Mouse (Mus musculus): ENCODE measurements around the gene Rab29.

DNA sequence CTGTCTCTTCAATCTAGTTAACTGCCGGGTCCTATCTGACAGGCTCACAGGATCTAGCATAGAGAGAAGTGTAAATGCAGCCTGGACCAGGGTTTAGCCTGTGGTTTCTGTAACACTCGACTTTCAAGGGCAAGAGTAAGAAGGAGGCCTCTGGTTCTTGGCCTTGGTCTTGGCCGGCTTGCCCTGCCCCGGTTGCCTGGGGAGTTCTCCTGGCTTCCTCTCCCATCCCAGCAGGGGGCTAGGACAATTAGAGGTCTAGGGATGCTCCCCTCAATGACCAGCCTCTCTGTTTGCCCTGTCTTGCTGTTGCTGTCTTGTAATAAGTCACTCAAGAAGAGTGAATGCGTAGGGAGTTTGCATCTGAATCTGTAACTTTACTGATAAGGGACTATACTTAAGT lies 37.7 kb upstream of the Rab29 start:
- TF ChIP-seq POLR2AphosphoS5 (IDR thresholded peaks at IDR 0.05; ENCODE audit: insufficient replicate concordance, low read depth, low read length), result no peak
- TF ChIP-seq CTCF (IDR thresholded peaks at IDR 0.05; ENCODE audit: low read depth, low read length), result no peak
- TF ChIP-seq GATA1 (IDR thresholded peaks at IDR 0.05; ENCODE audit: borderline replicate concordance, low read length), result no peak
- TF ChIP-seq GATA2 (IDR thresholded peaks at IDR 0.05; ENCODE audit: borderline replicate concordance, low read depth, low read length), result no peak
